Mouse (Mus musculus) heart, embryonic 14.5 days (tissue): ENCODE results near the gene Rph3al. TPM values are rescaled to one million over a fixed set of nuclear protein-coding genes. Genes with fewer than 3 reads are reported as not detected.
A peak's percentile ranks its signal among the peaks of the same experiment; 100 is the strongest.

Source experiments
- ATAC-seq: fragments of 200-750 bp; cut with Nextera tagmentation; 2 replicates; pipeline ENCODE4 v1.8.0; 2017; ENCODE audit warnings: low read depth, moderate TSS enrichment; ENCODE audit not compliant: insufficient number of reproducible peaks, insufficient read depth, low FRiP score
- H3K27ac ChIP-seq, 2 experiments: fragments of 200-500 bp in 1 of 2; fragments of 300-500 bp in 1 of 2; sonication (generic) in 1 of 2; replicated peaks in 1 of 2; 2 replicates each; pipeline ENCODE4 v1.5.1; 2012 to 2014; ENCODE audit warnings: low read depth in 2 of 2, low read length in 2 of 2, control low read depth in 1 of 2, mild to moderate bottlenecking in 1 of 2, mixed read lengths in 1 of 2; ENCODE audit not compliant: control insufficient read depth in 1 of 2, insufficient read depth in 1 of 2
- H3K27me3 ChIP-seq: fragments of 300-500 bp; sonication (generic); 2 replicates; pipeline ENCODE4 v1.6.1; 2014; ENCODE audit warnings: mild to moderate bottlenecking, low read length, control low read depth; ENCODE audit not compliant: control insufficient read depth, insufficient read depth
- H3K36me3 ChIP-seq: fragments of 300-500 bp; sonication (generic); 2 replicates; pipeline ENCODE4 v1.6.1; 2014; ENCODE audit warnings: mild to moderate bottlenecking, control low read depth, low read length, mixed read lengths; ENCODE audit not compliant: control insufficient read depth, insufficient read depth
- H3K4me1 ChIP-seq, 2 experiments: fragments of 200-500 bp in 1 of 2; fragments of 300-500 bp in 1 of 2; sonication (generic) in 1 of 2; 2 replicates each; pipeline ENCODE4 v1.6.1; 2012 to 2014; ENCODE audit warnings: low read length in 2 of 2, control low read depth in 1 of 2, mixed read lengths in 1 of 2; ENCODE audit not compliant: control insufficient read depth in 2 of 2, insufficient read depth in 2 of 2
- H3K4me2 ChIP-seq: fragments of 300-500 bp; sonication (generic); 2 replicates; pipeline ENCODE4 v1.6.1; 2014; ENCODE audit warnings: mild to moderate bottlenecking, low read length
- H3K4me3 ChIP-seq, 2 experiments: fragments of 200-500 bp in 1 of 2; fragments of 300-500 bp in 1 of 2; sonication (generic) in 1 of 2; 2 replicates each; pipeline ENCODE4 v1.5.1; 2012 to 2014; ENCODE audit warnings: low read length in 2 of 2, mild to moderate bottlenecking in 2 of 2, control low read depth in 1 of 2, low read depth in 1 of 2, moderate library complexity in 1 of 2; ENCODE audit not compliant: control insufficient read depth in 1 of 2, insufficient read depth in 1 of 2
- H3K9ac ChIP-seq: fragments of 300-500 bp; sonication (generic); 2 replicates; pipeline ENCODE4 v1.6.1; 2014; ENCODE audit warnings: mild to moderate bottlenecking, low read length
- H3K9me3 ChIP-seq: fragments of 300-500 bp; sonication (generic); 2 replicates; pipeline ENCODE4 v1.6.1; 2016; ENCODE audit warnings: low read length, control low read depth; ENCODE audit not compliant: control insufficient read depth
- WGBS: fragments of 180-500 bp; shearing (Covaris S2); extraction: QIAGEN DNeasy Blood & Tissue Kit; methylation state at CpG from one replicate; pipeline ENCODE4 v1.1.7; 2014; 5-methylcytosine and 5-hydroxymethylcytosine counted together
- polyA plus RNA-seq: library from polyadenylated mRNA; unstranded; fragments of >200 nt; fragmentation: Nextera tagmentation; extraction: Ambion mirVana; gene quantifications from 2 replicates; pipeline ENCODE4 v1.2.1, GENCODE M21; 2014

Rph3al gene
- polyA plus RNA-seq, 1 experiment from 2014 or later: 7.3 TPM

- 49% methylated on average over 4 of the region's 4 CpGs for WGBS
- H3K9ac ChIP-seq: no peak overlapping the region
Measured at GRCm38 (mm10) chr11:75861653-75862052, 76.6 kb downstream of the Rph3al start.

DNA sequence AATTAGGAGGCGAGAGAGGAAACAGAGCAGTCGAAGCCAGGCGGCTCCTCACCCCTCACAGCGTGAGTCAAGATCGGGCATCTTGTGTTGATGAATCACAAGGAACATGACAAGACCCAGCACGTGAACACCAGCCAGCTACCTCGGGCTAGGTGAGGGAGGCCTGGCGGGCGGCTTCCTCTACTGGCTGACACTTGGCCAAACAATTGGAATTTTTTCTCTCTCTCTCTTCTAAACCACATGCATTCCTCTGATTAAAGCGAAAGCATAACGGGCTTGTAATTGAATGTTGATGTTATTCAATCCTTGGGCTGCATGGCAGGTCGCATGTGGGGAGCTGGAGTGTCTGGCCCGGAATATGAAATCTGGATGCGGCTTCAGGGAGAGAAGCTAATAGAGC lies 77.0 kb downstream of the Rph3al start:
- Histone ChIP-seq H3K9ac (no peak overlapping the region), H3K36me3 (no peaks in the 10 kb centered on the region), H3K9me3 (no peaks in the 10 kb centered on the region), H3K4me2 (no peak overlapping the region), H3K27me3 (no peaks in the 10 kb centered on the region), H3K4me1 (peaks cover 17 to 21% of the 10 kb centered on the region in 2 experiments), H3K27ac (no peak overlapping the region), H3K4me3 (no peak overlapping the region)
- no peak for ATAC-seq
- WGBS: 57% methylated on average over 14 of the region's 14 CpGs

More at GRCm38 (mm10) chr11:75861653-75862052, 76.6 kb downstream of the Rph3al start:
- H3K4me3 ChIP-seq: no peak overlapping the region
- no peaks in the 10 kb centered on the region for H3K27me3 ChIP-seq
- no peaks in the 10 kb centered on the region for H3K36me3 ChIP-seq
- ATAC-seq: no peak
- H3K27ac ChIP-seq: no peak overlapping the region
- no peak overlapping the region for H3K4me2 ChIP-seq
- H3K9me3 ChIP-seq: no peaks in the 10 kb centered on the region
- peaks cover 17 to 21% of the 10 kb centered on the region in 2 experiments for H3K4me1 ChIP-seq

- Histone ChIP-seq H3K9ac (no peak overlapping the region), H3K9me3 (no peaks in the 10 kb centered on the region), H3K27me3 (no peaks in the 10 kb centered on the region), H3K27ac (no peak overlapping the region), H3K4me3 (no peak overlapping the region), H3K4me1 (peaks cover 11 to 12% of the 10 kb centered on the region in 2 experiments), H3K36me3 (no peaks in the 10 kb centered on the region), H3K4me2 (no peak overlapping the region)
- ATAC-seq: no peak
- WGBS: 68% methylated on average over 8 of the region's 8 CpGs
Measured at GRCm38 (mm10) chr11:75859460-75859859, 78.8 kb downstream of the Rph3al start.

DNA sequence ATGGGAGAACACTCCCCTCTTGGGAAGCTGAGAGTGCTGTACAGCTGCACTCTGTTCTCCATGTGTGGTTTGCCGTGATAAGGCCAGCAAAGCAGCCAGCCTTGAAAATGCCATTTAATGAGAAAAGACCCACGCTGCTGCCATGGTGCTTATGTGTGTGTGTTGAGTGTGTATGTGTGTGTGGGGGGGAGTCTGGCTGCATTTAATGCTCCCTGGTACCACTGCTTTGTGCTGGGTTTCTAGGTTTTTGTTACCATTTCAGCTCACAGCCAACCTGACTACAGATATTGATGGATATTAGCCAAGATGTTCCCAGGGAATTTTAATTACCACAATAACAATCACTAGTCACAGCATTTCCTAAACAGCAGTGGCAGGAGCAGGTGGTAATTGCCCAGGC lies 79.3 kb downstream of the Rph3al start:
- ATAC-seq: no peak
- Histone ChIP-seq H3K27ac (no peak overlapping the region), H3K9me3 (no peaks in the 10 kb centered on the region), H3K4me2 (no peak overlapping the region), H3K9ac (no peak overlapping the region), H3K4me3 (no peak overlapping the region), H3K27me3 (no peaks in the 10 kb centered on the region), H3K36me3 (no peaks in the 10 kb centered on the region), H3K4me1 (peaks cover 11 to 12% of the 10 kb centered on the region in 2 experiments)
- 70% methylated on average over 2 of the region's 2 CpGs for WGBS

DNA sequence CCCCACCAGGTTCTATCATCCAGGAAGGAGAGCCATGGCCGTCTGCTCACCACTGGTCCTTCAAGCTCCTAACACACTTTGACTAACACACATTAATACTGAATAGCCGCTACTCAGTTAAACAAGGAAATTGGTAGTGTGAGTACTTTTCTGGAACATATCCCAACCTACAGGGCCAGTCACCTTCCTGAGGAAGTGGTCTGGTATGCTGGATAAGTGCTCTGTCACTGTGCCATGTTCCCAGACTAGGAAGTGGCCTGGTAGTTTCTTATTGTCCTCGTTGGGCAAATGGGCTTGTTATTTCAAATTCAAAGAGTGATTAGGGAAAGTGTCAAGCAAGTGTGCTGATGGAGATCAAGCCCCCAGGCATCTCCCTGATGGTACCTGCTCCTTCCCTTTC lies 80.4 kb downstream of the Rph3al start:
- Histone ChIP-seq H3K9ac (no peak overlapping the region), H3K4me2 (no peak overlapping the region), H3K27ac (no peak overlapping the region), H3K4me1 (peaks cover 12 to 13% of the 10 kb centered on the region in 2 experiments), H3K36me3 (no peaks in the 10 kb centered on the region), H3K4me3 (no peak overlapping the region), H3K9me3 (no peaks in the 10 kb centered on the region), H3K27me3 (no peaks in the 10 kb centered on the region)
- 0 out of 2 replicates have a peak, but pooled peaks have one; percentile 34 for ATAC-seq
- WGBS: 47% methylated on average over 3 of the region's 3 CpGs

DNA sequence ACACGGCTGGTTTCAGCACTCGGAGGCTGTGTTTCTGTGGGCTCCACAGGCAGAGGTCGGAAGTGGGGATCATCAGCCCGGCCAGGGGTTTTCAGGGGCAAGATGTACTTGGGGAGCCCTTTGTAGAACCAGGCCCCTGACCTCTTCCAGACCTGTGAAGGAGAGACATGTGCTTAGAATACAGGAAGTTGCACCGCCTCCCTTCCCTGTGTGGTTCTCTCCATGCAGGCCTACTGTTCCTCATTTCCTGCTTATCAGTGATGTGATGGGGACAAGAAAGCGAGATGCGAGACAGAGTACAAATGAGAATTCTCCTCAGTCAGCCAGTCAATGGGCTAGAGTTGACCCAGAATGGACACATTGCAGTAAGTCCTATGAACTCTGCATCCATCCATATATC lies 83.9 kb downstream of the Rph3al start:
- Histone ChIP-seq H3K4me3 (no peak overlapping the region), H3K4me2 (no peak overlapping the region), H3K4me1 (peaks cover 7 to 8% of the 10 kb centered on the region in 2 experiments; a peak in 2 of 4 replicates), H3K36me3 (no peaks in the 10 kb centered on the region), H3K27ac (no peak overlapping the region), H3K27me3 (no peaks in the 10 kb centered on the region), H3K9me3 (no peaks in the 10 kb centered on the region), H3K9ac (no peak overlapping the region)
- no peak for ATAC-seq
- 75% methylated on average over 7 of the region's 7 CpGs for WGBS

GRCm38 (mm10) chr11:75853067-75853636 lies 85.1 kb downstream of the Rph3al start:
- Histone ChIP-seq H3K36me3 (no peaks in the 10 kb centered on the region), H3K27ac (no peak overlapping the region), H3K9me3 (no peaks in the 10 kb centered on the region), H3K4me1 (peaks cover 7 to 8% of the 10 kb centered on the region in 2 experiments; a peak in 2 of 4 replicates), H3K4me2 (no peak overlapping the region), H3K9ac (no peak overlapping the region), H3K27me3 (no peaks in the 10 kb centered on the region), H3K4me3 (no peak overlapping the region)
- WGBS: 65% methylated on average over 10 of the region's 10 CpGs
- ATAC-seq: no peak

DNA sequence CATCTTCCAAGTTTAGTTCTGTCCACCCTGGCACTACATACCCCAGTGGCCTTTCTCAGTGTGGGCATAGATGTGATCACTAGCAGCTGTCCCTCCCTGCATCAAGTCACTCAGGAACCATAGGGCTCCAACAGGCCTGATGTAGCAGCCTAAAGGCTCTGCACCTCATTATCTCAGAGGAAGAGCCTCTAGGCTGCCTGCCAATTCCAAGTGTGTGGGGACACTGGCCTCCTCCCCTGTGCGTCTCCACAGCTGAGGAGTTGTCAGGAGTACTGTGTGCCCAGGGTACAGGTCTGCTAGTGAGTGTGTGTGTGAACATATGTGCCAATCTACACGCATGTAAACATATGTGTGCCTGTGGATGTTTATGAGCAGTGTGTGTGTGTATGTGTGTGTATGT lies 85.7 kb downstream of the Rph3al start:
- H3K36me3 ChIP-seq: no peaks in the 10 kb centered on the region
- ATAC-seq: 0 out of 2 replicates have a peak, but pooled peaks have one; percentile 52
- H3K27ac ChIP-seq: no peak overlapping the region
- no peaks in the 10 kb centered on the region for H3K27me3 ChIP-seq
- H3K4me1 ChIP-seq: peaks cover 6 to 7% of the 10 kb centered on the region in 2 experiments; a peak in 2 of 4 replicates
- H3K9me3 ChIP-seq: no peaks in the 10 kb centered on the region
- H3K4me2 ChIP-seq: no peak overlapping the region
- WGBS: 42% methylated on average over 2 of the region's 2 CpGs
- no peak overlapping the region for H3K9ac ChIP-seq
- H3K4me3 ChIP-seq: no peak overlapping the region
